Mouse (Mus musculus): ENCODE results near the gene Srrm1. TPM values are rescaled to one million over a fixed set of nuclear protein-coding genes. Genes with fewer than 3 reads are reported as not detected.
"Not testable (repeated sequence)": the region's sequence is repeated elsewhere in the genome, so short reads cannot be mapped to it uniquely, and the experiment has no call there.

The Srrm1 gene
- 100 to 1,000 TPM in 3 of 4 experiments, 10 to 100 TPM in 1; 95.5 to 188 (median 137) TPM for total RNA-seq (2022)

DNA sequence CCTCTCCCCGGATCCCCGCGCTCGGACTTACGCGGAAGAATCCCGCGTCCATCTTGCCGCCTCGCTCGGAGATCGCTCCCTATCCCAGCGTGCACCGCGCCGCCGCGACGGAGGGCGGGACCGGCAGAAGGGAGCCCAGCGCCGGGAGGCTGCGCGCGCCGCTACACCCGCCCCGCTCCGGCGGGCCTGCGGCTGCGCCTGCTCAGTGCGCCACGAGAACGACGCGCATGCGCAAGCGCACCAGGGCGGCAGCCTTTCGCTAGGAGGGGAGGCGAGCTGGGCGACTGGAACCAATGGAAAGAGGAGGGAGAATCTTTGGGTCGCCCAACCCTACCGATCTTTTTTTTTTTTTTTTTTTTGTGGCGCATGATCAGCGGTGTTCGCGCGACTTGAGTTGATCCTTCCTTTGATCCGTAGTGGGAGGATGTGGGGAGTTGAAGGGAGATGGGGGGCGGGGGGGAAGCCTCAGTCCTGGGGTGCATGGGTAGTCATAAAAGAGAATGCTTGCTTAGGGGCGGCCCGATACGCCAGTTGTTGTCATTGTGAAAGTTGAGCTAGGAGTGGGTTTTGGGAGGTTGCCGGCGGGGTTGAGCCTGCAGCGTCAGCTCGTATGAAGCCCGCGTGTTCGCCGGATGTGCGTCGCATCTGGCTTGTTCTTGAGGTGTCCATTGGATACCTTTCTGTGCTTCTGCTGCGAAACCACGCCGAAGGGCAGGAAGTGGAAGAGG is at the start of gene Srrm1:
Gene Srrm1, minus strand, starts transcription at position 256 of the 728 bp plus-strand sequence.
- peak; percentile 98 for DNase-seq

GRCm38 (mm10) chr4:135401881-135402280 is 48.8 kb upstream of the Srrm1 start:
- no peak for DNase-seq

DNA sequence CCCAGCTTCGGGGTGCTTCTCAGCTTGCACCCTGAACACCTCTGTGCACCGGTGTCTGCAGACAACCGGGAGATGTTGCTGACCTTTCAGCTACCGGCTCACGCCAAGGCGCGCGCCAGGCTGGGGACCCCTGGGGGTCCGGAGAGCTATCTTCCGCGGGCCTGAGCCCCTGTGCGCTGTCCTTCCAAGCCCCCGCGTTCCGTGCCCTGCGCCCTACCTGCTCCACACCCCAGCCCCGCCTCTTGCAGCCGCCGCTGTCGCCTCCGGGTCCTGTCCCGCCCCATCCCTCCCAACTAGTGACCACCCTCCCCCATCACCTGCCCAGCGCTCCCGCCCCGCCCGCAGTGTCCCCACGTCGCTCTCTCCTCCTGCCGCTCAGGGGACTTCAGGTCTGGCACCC is 44.9 kb upstream of the Srrm1 start, which contains the start of gene Ncmap:
Gene Ncmap, minus strand, starts transcription at position 237 of the 400 bp plus-strand sequence.
- no peak for DNase-seq

DNA sequence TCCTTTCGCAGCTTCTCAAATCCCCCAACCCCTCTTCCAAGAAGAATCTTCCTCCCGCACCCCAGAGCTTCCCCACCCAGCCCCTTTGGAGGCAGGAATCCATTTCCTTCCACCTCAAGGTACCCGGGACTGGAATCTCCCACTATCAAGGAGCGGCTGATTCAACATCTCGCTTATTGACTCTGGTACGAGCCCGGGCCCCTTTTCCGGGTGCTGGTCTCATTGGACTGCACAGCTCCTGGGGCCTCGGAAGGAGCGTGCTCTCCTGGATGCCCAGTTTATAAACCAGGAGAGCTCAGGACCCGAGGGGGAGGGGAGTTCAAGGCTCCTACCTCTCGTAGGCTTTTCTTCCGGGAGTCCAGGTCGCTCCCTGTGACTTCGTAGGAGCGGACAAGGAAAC is 44.4 kb upstream of the Srrm1 start:
- DNase-seq = no peak

DNA sequence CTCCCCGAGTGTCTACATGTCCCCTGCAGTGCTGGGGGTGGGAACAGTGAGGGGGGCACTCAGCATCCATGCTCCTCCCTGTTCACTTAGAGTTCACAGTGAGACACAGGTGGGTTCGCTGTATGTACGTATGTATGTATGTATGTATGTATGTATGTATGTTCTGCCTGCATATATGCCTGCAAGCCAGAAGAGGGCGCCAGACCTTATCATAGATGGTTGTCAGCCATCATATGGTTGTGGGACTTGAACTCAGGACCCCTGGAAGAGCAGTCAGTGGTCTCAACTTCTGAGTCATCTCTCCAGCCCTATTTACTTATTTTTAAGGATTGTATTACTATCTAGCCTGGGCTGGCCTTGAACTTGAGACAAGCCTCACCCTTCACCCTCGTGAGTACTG is 43.2 kb upstream of the Srrm1 start:
- no peak for DNase-seq

DNA sequence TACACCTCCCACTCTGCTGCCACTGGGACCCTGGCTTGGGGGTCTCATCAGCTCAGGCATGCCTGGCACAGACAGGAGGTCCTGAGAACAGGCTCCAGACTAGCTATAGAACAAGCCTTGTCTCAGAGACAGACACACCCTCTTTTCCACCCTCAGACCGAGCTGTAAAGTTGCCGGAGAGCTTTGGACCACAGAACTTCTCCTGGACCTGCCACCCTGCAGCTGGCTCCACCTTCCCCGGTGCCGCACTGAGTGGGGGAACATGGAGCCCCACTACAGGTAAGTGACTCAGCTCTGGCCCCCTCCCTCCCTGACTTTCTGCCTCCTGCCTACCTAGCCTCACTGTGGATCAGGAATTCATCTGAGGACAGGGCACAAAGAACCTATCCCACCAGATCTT is 42.3 kb upstream of the Srrm1 start:
- no peak for DNase-seq

DNA sequence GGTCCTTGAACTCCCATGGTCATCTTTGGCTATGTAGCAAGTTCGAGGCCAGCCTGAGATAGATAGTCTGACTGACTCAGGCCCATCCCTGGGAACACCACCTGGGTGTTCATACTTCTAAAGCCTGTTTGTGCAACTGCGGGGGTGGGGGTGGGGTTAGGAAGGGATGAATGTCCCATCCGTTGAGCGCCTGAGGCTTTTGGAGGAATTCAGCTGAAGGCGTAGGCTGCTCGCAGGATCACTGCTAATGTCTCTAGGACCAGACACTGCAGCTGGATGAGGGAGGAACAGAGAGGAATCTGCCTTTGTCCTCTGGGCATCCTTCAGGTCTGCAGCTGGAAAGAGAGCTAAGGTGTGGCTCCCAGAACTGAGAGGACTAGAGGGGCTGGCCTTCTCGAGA is 41.5 kb upstream of the Srrm1 start:
- DNase-seq = no peak

DNA sequence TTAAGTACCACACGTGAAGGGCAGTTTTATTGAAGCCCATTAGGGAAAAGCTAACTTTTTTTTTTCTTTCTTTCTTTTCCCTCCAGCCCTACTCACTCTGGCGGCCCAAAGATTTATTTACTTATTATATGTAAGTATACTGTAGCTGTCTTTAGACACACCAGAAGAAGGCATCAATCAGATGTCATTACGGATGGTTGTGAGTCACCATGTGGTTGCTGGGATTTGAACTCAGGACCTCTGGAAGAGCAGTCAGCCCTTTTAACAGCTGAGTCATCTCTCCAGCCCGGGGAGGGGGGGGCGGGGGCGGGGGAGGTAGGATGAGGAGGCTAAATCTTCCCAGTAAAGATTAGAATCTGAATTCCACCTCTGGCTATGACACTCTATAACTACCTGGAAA is 40.3 kb upstream of the Srrm1 start:
- DNase-seq = no peak

DNA sequence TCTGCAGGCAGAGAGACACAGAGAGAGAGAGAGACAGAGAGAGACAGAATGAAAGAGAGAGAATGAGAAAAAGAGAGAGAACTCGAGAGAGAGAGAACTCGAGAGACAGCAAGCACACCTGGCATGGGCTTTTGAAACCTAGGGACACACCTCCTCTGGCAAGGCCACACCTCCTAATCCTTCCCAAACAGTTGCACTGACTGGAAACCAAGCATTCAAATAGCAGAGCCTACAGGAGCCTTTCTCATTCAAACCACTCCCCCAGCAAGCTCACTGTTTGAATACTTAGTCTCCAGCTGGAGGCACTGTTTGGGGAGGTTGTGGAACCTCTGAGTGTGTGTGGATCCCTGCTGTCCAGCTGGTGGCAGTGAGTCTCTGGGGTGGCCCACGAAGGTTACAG is 39.7 kb upstream of the Srrm1 start:
- no peak for DNase-seq

DNA sequence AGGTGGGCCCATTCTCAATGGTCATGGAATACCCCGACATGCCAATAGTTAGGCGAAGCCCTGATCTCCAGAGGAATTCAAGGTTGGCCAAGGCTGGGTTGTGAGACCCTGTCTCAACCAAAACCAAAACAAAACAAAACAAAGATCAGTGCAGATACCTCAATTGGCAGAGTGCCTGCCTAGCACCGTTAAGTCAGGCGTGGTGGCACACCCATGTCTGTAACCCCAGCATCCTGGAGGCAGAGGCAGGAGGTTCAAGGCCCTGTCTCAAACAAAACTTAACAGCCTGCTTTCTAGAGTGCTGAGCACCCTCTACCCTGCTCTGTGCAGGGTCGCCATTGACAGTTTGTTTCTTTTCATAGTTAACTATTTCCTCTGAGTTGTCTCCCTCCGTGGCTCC is 37.9 kb upstream of the Srrm1 start:
- no peak for DNase-seq

DNA sequence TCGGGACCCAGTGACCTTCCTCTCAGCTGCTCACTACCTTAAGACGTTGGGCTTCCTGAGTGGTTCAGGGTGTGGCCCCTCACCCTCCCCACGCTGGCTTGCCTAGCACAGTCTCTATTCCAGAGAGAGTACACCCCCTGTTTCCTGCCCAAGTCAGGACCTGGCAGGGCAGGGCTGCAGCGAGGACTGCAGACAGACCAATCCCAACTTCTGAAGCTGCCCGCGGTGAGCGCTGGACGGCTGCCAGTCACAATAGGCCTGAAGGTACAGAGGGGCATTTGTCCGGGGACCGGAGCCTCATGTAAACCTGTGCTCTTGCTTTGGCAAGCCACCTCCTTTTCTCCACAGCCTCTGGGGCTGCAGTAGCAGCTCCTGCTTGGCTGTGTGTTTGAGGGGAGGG is 32.5 kb upstream of the Srrm1 start:
- DNase-seq = no peak

GRCm38 (mm10) chr4:135382316-135382715 is 29.2 kb upstream of the Srrm1 start:
- peak; percentile 34 for DNase-seq

DNA sequence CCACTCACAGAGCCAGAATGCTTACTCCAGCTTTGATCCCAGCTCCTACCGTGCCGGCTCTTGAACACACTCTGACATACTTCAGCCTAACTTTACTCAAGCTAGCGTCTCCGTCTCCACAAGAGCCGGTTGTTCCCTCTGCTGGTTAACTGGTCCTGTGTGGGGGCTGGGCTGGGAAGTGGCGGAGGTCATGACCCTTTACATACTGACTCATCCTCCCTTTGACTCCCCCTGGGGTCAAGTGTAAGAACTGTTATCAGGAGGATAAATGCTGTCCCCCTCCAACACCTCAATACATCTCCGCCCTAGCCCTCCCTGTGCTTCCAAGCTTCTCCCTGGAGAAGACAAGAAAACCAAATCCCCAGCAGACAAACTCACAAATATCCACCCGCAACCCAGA is 28.2 kb upstream of the Srrm1 start:
- DNase-seq = no peak

GRCm38 (mm10) chr4:135377241-135377640 is 24.1 kb upstream of the Srrm1 start:
- no peak for DNase-seq

DNA sequence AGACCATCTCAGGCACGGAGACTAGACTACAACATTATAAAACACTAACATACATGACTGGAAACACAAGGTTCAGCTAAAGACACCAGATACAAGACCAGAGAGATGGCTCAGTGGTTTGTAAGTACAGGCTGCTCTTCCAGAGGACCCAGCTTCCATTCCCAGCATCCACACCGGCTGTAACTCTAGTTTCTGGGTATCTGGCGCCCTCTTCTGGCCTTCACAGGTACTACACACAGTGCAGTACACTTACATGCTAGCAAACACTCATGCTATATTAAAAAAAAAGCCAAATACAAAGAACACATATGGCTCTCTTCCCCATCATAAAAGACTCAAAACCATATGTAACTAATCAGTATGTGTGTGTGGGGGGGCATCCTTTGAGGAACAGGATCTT is 22.3 kb upstream of the Srrm1 start:
- no peak for DNase-seq

GRCm38 (mm10) chr4:135373299-135373698 is 20.2 kb upstream of the Srrm1 start:
- no peak for DNase-seq

DNA sequence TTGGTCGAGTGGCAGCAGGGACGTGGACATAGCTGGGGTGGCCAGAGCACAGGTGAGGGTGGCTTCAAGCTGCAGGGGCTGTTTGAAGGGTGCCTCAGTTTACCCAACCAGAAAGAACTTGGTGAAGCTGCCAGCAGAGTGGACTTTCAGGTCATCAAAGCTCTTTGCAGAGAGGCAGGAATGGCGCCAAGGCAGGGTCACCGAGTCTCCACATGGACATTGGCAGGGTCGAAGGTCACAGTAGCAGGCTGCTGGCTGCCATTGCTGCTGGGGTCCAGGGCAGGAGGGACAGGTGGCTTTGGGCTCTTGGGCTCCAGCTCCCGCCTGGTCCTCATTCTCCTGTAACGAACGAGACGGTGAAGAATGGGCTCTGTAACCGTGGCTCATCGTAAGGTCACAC is 17.3 kb upstream of the Srrm1 start:
- no peak for DNase-seq

- DNase-seq = no peak
These were observed 9.7 kb upstream of the Srrm1 start for GRCm38 (mm10) chr4:135362828-135363227.

- DNase-seq = no peak
These were observed 8.6 kb upstream of the Srrm1 start for GRCm38 (mm10) chr4:135361722-135362121.

DNA sequence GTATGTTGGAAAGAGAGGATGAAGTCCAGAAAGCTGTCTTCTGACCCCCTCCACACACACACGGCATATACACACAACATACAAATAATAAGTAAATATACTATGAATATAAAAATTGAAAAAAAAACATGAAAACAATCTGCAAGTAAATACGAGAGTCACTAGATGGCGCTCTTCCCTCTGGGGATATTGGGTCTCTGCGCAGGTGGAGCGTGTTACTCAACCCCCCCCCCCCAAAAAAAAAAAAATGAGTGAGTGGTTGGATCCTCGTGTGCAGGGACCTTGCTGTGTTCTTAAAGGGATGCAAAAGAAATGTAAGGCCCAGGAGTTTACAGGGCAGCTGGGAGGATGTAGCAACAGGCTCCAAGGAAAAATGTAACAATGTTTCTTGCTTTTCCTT is 5.6 kb upstream of the Srrm1 start:
- DNase-seq = no peak

DNA sequence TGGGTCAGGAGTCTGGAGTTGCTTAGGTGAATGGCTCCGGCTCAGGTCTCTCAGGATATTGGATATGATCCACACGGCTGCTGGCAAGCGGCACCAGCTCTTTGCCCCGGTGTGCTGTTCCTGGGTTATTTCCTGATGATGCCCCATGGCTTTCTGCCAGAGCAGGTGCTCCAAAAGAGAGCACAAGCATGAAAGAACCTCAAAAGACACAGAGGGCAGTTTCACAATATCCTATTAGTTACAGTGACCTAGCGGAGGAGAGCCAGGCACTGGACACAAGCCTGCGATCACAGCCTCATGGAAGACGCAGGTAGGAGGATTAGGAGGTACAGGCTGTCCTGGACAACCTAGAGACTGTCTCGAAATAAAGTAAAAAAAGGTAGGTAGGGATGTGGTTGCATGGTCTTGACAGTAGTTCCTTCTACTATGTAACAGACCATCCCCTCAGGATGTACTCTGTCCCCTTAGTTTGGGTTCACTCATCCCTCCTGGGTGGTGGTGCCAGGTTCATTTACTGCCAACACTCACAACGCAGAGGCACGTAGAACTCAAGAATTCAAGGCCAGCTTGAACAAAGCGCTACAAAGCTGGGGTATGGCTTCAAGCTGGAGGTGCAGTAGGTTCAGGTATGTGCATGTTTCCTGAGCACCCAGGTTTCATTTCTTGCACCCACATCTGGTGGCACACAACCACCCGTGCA is 4.2 kb upstream of the Srrm1 start:
- DNase-seq = no peak

GRCm38 (mm10) chr4:135355886-135356550 is 2.9 kb upstream of the Srrm1 start:
- no peak for DNase-seq

GRCm38 (mm10) chr4:135354751-135355150 is 1.6 kb upstream of the Srrm1 start:
- not testable (repeated sequence) for DNase-seq

All from adrenal gland, adult 8-10 months (tissue).